Mouse (Mus musculus): ENCODE measurements around the gene Cbfa2t3.

GRCm38 (mm10) chr8:122610209-122610608 is 88.7 kb downstream of the Cbfa2t3 start:
- TF ChIP-seq CTCF (IDR thresholded peaks at IDR 0.05; ENCODE audit: insufficient read depth, low read depth, low read length): no peak
- no peak for TF ChIP-seq POLR2A (IDR thresholded peaks at IDR 0.05; ENCODE audit: insufficient read depth, low read depth, low read length)
